Mouse (Mus musculus): ENCODE results near the gene Mgea5. TPM values are rescaled to one million over a fixed set of nuclear protein-coding genes. Genes with fewer than 3 reads are reported as not detected.

The Mgea5 gene
- polyA plus RNA-seq (2012): 28.3 and 34.3 TPM in 2 replicates

GRCm38 (mm10) chr19:45783181-45783932, at the start of gene Mgea5:
Gene Mgea5 (minus strand): TSS chr19:45783837.

DNA sequence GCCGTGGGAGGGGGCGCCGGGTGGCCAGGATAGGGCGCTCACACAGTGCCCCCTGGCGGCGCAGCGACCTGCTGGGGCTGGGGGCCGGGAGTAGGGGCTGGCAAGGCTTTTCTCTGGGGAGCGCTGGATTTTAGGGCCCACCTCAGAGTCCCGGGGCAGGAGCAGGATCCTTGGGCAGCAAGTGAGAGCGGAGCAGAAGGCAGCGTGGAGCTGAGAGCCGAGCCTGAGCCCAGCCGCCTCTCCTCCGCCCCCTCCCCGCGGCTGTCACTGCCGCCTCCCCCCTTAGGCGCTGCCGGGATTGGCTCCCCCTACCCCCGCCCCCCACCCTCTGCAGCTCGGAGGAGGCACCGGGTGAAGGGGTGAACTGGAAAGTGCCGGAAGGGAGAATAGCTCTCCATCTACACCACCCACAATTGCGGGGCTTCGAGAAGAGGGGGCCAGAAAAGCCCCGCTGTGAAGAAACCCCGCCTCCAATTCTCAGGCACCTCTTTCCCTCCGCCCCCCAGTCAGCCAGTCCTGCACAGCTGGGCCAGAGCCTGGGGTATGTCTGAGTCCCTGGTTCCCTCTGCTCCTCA, 32.3 kb upstream of the Mgea5 start, which contains the start of gene Kcnip2:
TSS of gene Kcnip2 (minus strand) at position 231 of the 575 bp plus-strand sequence.

GRCm38 (mm10) chr19:45749243-45750043, 34.2 kb downstream of the Mgea5 start, which contains the start of gene Npm3:
Gene Npm3 (minus strand): TSS chr19:45749591.

GRCm38 (mm10) chr19:45742218-45742983, 41.2 kb downstream of the Mgea5 start, which contains the start of gene Fgf8:
Gene Fgf8 (minus strand): TSS chr19:45742915.

Other genes starting within 250 kb of the Mgea5 start
- 17.6 and 19.5 TPM in 2 replicates for gene Poll, start 223.3 kb downstream of the Mgea5 start, polyA plus RNA-seq (2012)
- gene Gm17018, start 223.2 kb downstream of the Mgea5 start, polyA plus RNA-seq (2012): 24.7 and 28.4 TPM in 2 replicates
- 28.1 and 30.7 TPM in 2 replicates for gene Fbxw4, start 123.5 kb downstream of the Mgea5 start, polyA plus RNA-seq (2012)
- gene Fgf8, start 40.9 kb downstream of the Mgea5 start, polyA plus RNA-seq (2012): 0.74 TPM in 1 of 2 replicates, not detected in the other
- 163 and 166 TPM in 2 replicates for gene Npm3, start 34.2 kb downstream of the Mgea5 start, polyA plus RNA-seq (2012)
- 0.27 and 0.37 TPM in 2 replicates for gene Kcnip2, start 32.2 kb upstream of the Mgea5 start, polyA plus RNA-seq (2012)
- gene Armh3, start 214.7 kb upstream of the Mgea5 start, polyA plus RNA-seq (2012): 2.3 and 2.8 TPM in 2 replicates
- 15.6 and 16.4 TPM in 2 replicates for gene Hps6, start 219.7 kb upstream of the Mgea5 start, polyA plus RNA-seq (2012)

Data from megakaryocyte-erythroid progenitor cell, adult 5 weeks (primary cell).